Mouse (Mus musculus) midbrain, postnatal 0 days (tissue): Measurements from ENCODE around the gene Mrpl48. TPM values are rescaled to one million over a fixed set of nuclear protein-coding genes. Genes with fewer than 3 reads are reported as not detected.

Experiments used
- ATAC-seq: fragments of 200-750 bp; cut with Nextera tagmentation; 2 replicates; pipeline ENCODE4 v1.8.0; 2017; ENCODE audit warnings: moderate number of reproducible peaks, mild to moderate bottlenecking, moderate TSS enrichment, moderate library complexity; ENCODE audit not compliant: low FRiP score
- DNase-seq: peaks from one replicate; pipeline ENCODE4 v3.0.0-alpha.2; 2015; ENCODE audit warnings: low spot score
- H3K27ac ChIP-seq: fragments of 300-500 bp; sonication (generic); 2 replicates; pipeline ENCODE4 v1.5.1; 2014; ENCODE audit warnings: low read depth, mild to moderate bottlenecking, low read length, mixed read lengths
- H3K27me3 ChIP-seq: fragments of 300-500 bp; sonication (generic); 2 replicates; pipeline ENCODE4 v1.6.1; 2014; ENCODE audit warnings: low read length, control low read depth, mixed read lengths; ENCODE audit not compliant: insufficient read depth
- H3K36me3 ChIP-seq: fragments of 300-500 bp; sonication (generic); 2 replicates; pipeline ENCODE4 v1.6.1; 2014; ENCODE audit warnings: low read length, control low read depth, mixed read lengths; ENCODE audit not compliant: insufficient read depth
- H3K4me1 ChIP-seq: fragments of 300-500 bp; sonication (generic); 2 replicates; pipeline ENCODE4 v1.6.1; 2014; ENCODE audit warnings: mild to moderate bottlenecking, control low read depth, antibody characterized with exemption, low read length, mixed read lengths; ENCODE audit not compliant: insufficient read depth
- H3K4me2 ChIP-seq: fragments of 300-500 bp; sonication (generic); 2 replicates; pipeline ENCODE4 v1.6.1; 2014; ENCODE audit warnings: low read depth, mild to moderate bottlenecking, low read length, mixed read lengths; ENCODE audit not compliant: poor library complexity, severe bottlenecking
- H3K4me3 ChIP-seq: fragments of 300-500 bp; sonication (generic); 2 replicates; pipeline ENCODE4 v1.5.1; 2014; ENCODE audit warnings: low read depth, mild to moderate bottlenecking, low read length, moderate library complexity
- H3K9ac ChIP-seq: fragments of 300-500 bp; sonication (generic); replicated peaks from 2 replicates; pipeline ENCODE4 v1.6.1; 2014; ENCODE audit warnings: mild to moderate bottlenecking, low read length, moderate library complexity, mixed read lengths; ENCODE audit not compliant: poor library complexity, severe bottlenecking
- H3K9me3 ChIP-seq: fragments of 300-500 bp; sonication (generic); 2 replicates; pipeline ENCODE4 v1.6.1; 2016; ENCODE audit warnings: low read length, control low read depth
- CTCF ChIP-seq: IDR thresholded peaks from 2 replicates; pipeline ENCODE4 v1.5.1; 2016; ENCODE audit warnings: antibody characterized with exemption, mild to moderate bottlenecking
- WGBS: fragments of 180-500 bp; shearing (Covaris S2); extraction: QIAGEN DNeasy Blood & Tissue Kit; methylation state at CpG from one replicate; pipeline ENCODE4 v1.1.7; 2014; 5-methylcytosine and 5-hydroxymethylcytosine counted together
- polyA plus RNA-seq: library from polyadenylated mRNA; unstranded; fragments of >200 nt; fragmentation: Nextera tagmentation; extraction: Ambion mirVana; gene quantifications from 2 replicates; pipeline ENCODE4 v1.2.1, GENCODE M21; 2015
- total RNA-seq: library from RNA; depleted of rRNA; stranded (reverse); fragments of >200 nt; gene quantifications from 2 replicates; pipeline ENCODE4 v1.2.3, GENCODE M21; 2014; rRNA removed

Gene Mrpl48
- total RNA-seq (33.9 and 47.8 TPM in 2 replicates), polyA plus RNA-seq (89.8 and 91.5 TPM in 2 replicates)

- WGBS, result under 1% methylated on average over 31 of the region's 43 CpGs
- Histone ChIP-seq H3K9me3 (no peaks in the 10 kb centered on the region), H3K27ac (peak within 1 kb of the TSS; percentile 99), H3K27me3 (no peaks in the 10 kb centered on the region), H3K9ac (peak within 1 kb of the TSS; percentile 100), H3K4me1 (peaks cover 9% of the 10 kb centered on the region; the same call in 1 of the 2 replicates), H3K4me2 (peak within 1 kb of the TSS; percentile 60), H3K4me3 (peak within 1 kb of the TSS; percentile 99), H3K36me3 (no peaks in the 10 kb centered on the region)
- DNase-seq (peak; percentile 45), ATAC-seq (peak; percentile 29)
- TF ChIP-seq CTCF, result no peak
Measured at GRCm38 (mm10) chr7:100608130-100608741, at the start of gene Mrpl48. TSS of gene Mrpl48 (minus strand) at chr7:100608301.

GRCm38 (mm10) chr7:100656739-100657138 is 48.6 kb upstream of the Mrpl48 start:
- H3K4me2 ChIP-seq, result no peak overlapping the region
- no peak overlapping the region for H3K4me3 ChIP-seq
- H3K9ac ChIP-seq, result no peak overlapping the region
- H3K27me3 ChIP-seq, result no peaks in the 10 kb centered on the region
- ATAC-seq, result no peak
- peak; percentile 42 for DNase-seq
- H3K27ac ChIP-seq, result 0 out of 2 replicates have a peak overlapping the region, but pooled peaks have one; percentile 14
- no peak for TF ChIP-seq CTCF
- no peaks in the 10 kb centered on the region for H3K9me3 ChIP-seq
- 49% methylated on average over 5 of the region's 5 CpGs for WGBS
- no peaks in the 10 kb centered on the region for H3K4me1 ChIP-seq
- H3K36me3 ChIP-seq, result no peaks in the 10 kb centered on the region

GRCm38 (mm10) chr7:100654441-100654840 is 46.3 kb upstream of the Mrpl48 start:
- no peaks in the 10 kb centered on the region for H3K9me3 ChIP-seq
- H3K4me1 ChIP-seq, result no peaks in the 10 kb centered on the region
- DNase-seq (no peak), ATAC-seq (no peak)
- no peaks in the 10 kb centered on the region; the same call in 1 of the 2 replicates for H3K36me3 ChIP-seq
- H3K4me3 ChIP-seq, result no peak overlapping the region
- H3K27me3 ChIP-seq, result no peaks in the 10 kb centered on the region
- 80% methylated on average over 8 of the region's 8 CpGs for WGBS
- H3K4me2 ChIP-seq, result no peak overlapping the region
- peak overlapping the region; percentile 62 for H3K27ac ChIP-seq
- H3K9ac ChIP-seq, result no peak overlapping the region
- no peak for TF ChIP-seq CTCF

GRCm38 (mm10) chr7:100653480-100654266 is 45.6 kb upstream of the Mrpl48 start:
- WGBS, result 62% methylated on average over 9 of the region's 9 CpGs
- no peak for TF ChIP-seq CTCF
- Histone ChIP-seq H3K27me3 (no peaks in the 10 kb centered on the region), H3K4me1 (no peaks in the 10 kb centered on the region), H3K9me3 (no peaks in the 10 kb centered on the region), H3K27ac (peak overlapping the region; percentile 62), H3K4me3 (no peak overlapping the region), H3K36me3 (no peaks in the 10 kb centered on the region; the same call in 1 of the 2 replicates), H3K4me2 (no peak overlapping the region), H3K9ac (no peak overlapping the region)
- DNase-seq, result peak; percentile 84
- ATAC-seq, result peak; percentile 80

- no peaks in the 10 kb centered on the region for H3K4me1 ChIP-seq
- H3K36me3 ChIP-seq, result no peaks in the 10 kb centered on the region; the same call in 1 of the 2 replicates
- H3K4me2 ChIP-seq, result no peak overlapping the region
- DNase-seq (no peak), ATAC-seq (no peak)
- 74% methylated on average over 4 of the region's 4 CpGs for WGBS
- no peaks in the 10 kb centered on the region for H3K9me3 ChIP-seq
- H3K4me3 ChIP-seq, result no peak overlapping the region
- no peak overlapping the region for H3K27ac ChIP-seq
- no peak for TF ChIP-seq CTCF
- H3K27me3 ChIP-seq, result no peaks in the 10 kb centered on the region
- H3K9ac ChIP-seq, result no peak overlapping the region
Measured at GRCm38 (mm10) chr7:100651011-100651410, 42.9 kb upstream of the Mrpl48 start.

GRCm38 (mm10) chr7:100650421-100650820 is 42.3 kb upstream of the Mrpl48 start:
- no peak for TF ChIP-seq CTCF
- no peak overlapping the region for H3K4me2 ChIP-seq
- H3K4me1 ChIP-seq, result no peaks in the 10 kb centered on the region
- H3K27me3 ChIP-seq, result no peaks in the 10 kb centered on the region
- H3K9me3 ChIP-seq, result no peaks in the 10 kb centered on the region
- ATAC-seq (no peak), DNase-seq (no peak)
- no peaks in the 10 kb centered on the region; the same call in 1 of the 2 replicates for H3K36me3 ChIP-seq
- no peak overlapping the region for H3K4me3 ChIP-seq
- 0 out of 2 replicates have a peak overlapping the region, but pooled peaks have one; percentile 25 for H3K9ac ChIP-seq
- H3K27ac ChIP-seq, result no peak overlapping the region
- WGBS, result 84% methylated on average over 6 of the region's 6 CpGs
